Mouse (Mus musculus): ENCODE results near the gene Wdr74. TPM values are rescaled to one million over a fixed set of nuclear protein-coding genes. Genes with fewer than 3 reads are reported as not detected.

Gene Wdr74
- polyA plus RNA-seq, 1 experiment from 2014 or later: 91.0 TPM

GRCm38 (mm10) chr19:8786008-8786781 lies 50.6 kb downstream of the Wdr74 start, which contains the start of gene Taf6l:
Taf6l (minus strand) TSS chr19:8786417.
- Histone ChIP-seq H3K4me2 (peak within 1 kb of the TSS; percentile 71), H3K9ac (replicated peaks) (peak within 1 kb of the TSS; percentile 69), H3K27me3 (replicated peaks) (no peaks in the 10 kb centered on the region), H3K27ac (replicated peaks) (peak within 1 kb of the TSS; percentile 87), H3K9me3 (replicated peaks) (no peaks in the 10 kb centered on the region), H3K4me1 (peaks cover 18% of the 10 kb centered on the region), H3K4me3 (replicated peaks) (peak within 1 kb of the TSS; percentile 74), H3K36me3 (peaks cover 31% of the 10 kb centered on the region)
- ATAC-seq (ENCODE audit: low FRiP score): peak; percentile 99
- WGBS: under 1% methylated on average over 31 of the region's 32 CpGs

- Histone ChIP-seq H3K4me2 (no peak overlapping the region), H3K36me3 (peaks cover 21% of the 10 kb centered on the region), H3K27ac (replicated peaks) (no peak overlapping the region), H3K4me1 (peaks cover 18% of the 10 kb centered on the region), H3K9me3 (replicated peaks) (no peaks in the 10 kb centered on the region), H3K9ac (replicated peaks) (no peak overlapping the region), H3K4me3 (replicated peaks) (no peak overlapping the region), H3K27me3 (replicated peaks) (no peaks in the 10 kb centered on the region)
- ATAC-seq (ENCODE audit: low FRiP score): no peak
- 22% methylated on average over 3 of the region's 3 CpGs for WGBS
Observed at GRCm38 (mm10) chr19:8788521-8788920, 52.9 kb downstream of the Wdr74 start.

- no peak overlapping the region for H3K4me2 ChIP-seq
- peaks cover 26% of the 10 kb centered on the region for H3K36me3 ChIP-seq
- ATAC-seq (ENCODE audit: low FRiP score): no peak
- WGBS: 69% methylated on average over 1 of the region's 1 CpGs
- H3K27me3 ChIP-seq (replicated peaks): no peaks in the 10 kb centered on the region
- no peak overlapping the region for H3K27ac ChIP-seq (replicated peaks)
- H3K4me3 ChIP-seq (replicated peaks): no peak overlapping the region
- H3K9ac ChIP-seq (replicated peaks): no peak overlapping the region
- no peaks in the 10 kb centered on the region for H3K9me3 ChIP-seq (replicated peaks)
- peaks cover 18% of the 10 kb centered on the region for H3K4me1 ChIP-seq
Observed at GRCm38 (mm10) chr19:8789171-8789570, 53.5 kb downstream of the Wdr74 start.

DNA sequence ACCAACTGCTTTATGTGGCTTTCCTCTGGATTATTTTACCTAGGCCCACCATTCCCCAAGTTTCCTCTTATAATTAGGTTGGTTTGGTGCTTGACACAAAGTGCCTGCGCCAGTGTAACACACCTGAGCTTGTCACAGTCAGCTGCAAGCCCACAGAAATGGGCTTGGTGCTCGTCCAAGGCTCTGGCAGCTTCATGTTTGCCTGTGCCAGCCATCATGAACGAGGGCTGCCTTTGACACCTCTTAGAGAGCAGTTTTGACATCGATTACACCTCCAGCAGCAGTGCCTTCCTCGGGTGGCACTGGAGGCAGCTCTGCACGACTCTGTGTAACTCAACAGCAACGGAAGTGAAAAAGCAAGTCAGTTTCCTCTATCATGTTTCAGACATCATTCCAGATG lies 54.5 kb downstream of the Wdr74 start:
- Histone ChIP-seq H3K36me3 (peaks cover 36% of the 10 kb centered on the region), H3K27ac (replicated peaks) (no peak overlapping the region), H3K4me1 (peaks cover 12% of the 10 kb centered on the region), H3K4me3 (replicated peaks) (no peak overlapping the region), H3K27me3 (replicated peaks) (no peaks in the 10 kb centered on the region), H3K9ac (replicated peaks) (no peak overlapping the region), H3K9me3 (replicated peaks) (no peaks in the 10 kb centered on the region), H3K4me2 (no peak overlapping the region)
- WGBS: 81% methylated on average over 7 of the region's 7 CpGs
- no peak for ATAC-seq (ENCODE audit: low FRiP score)

Small RNA genes within 50 kb of the gene (microRNA-seq; reads per million reads assigned to microRNA genes)
- gene Mir6992: not detected

Other genes with a start within 250 kb of the Wdr74 start
- gene Slc22a8, start 144.6 kb upstream of the Wdr74 start, polyA plus RNA-seq (2015; fragmentation: Nextera tagmentation; extraction: Ambion mirVana): 9.1 and 10.7 TPM in 2 replicates
- gene Slc22a6, start 117.8 kb upstream of the Wdr74 start, polyA plus RNA-seq (2015; fragmentation: Nextera tagmentation; extraction: Ambion mirVana): 0.82 and 1.8 TPM in 2 replicates
- 0.35 and 0.70 TPM in 2 replicates for gene Chrm1, start 72.0 kb upstream of the Wdr74 start, polyA plus RNA-seq (2015; fragmentation: Nextera tagmentation; extraction: Ambion mirVana)
- gene Slc3a2, start 12.5 kb upstream of the Wdr74 start, polyA plus RNA-seq (2015; fragmentation: Nextera tagmentation; extraction: Ambion mirVana): 158 and 159 TPM in 2 replicates
- 1.5 and 2.2 TPM in 2 replicates for gene 1700092M07Rik, start 4.9 kb downstream of the Wdr74 start, polyA plus RNA-seq (2015; fragmentation: Nextera tagmentation; extraction: Ambion mirVana)
- 124 and 127 TPM in 2 replicates for gene Stx5a, start 5.6 kb downstream of the Wdr74 start, polyA plus RNA-seq (2015; fragmentation: Nextera tagmentation; extraction: Ambion mirVana)
- 127 and 140 TPM in 2 replicates for gene Nxf1, start 21.2 kb downstream of the Wdr74 start, polyA plus RNA-seq (2015; fragmentation: Nextera tagmentation; extraction: Ambion mirVana)
- 218 and 235 TPM in 2 replicates for gene Tmem223, start 35.2 kb downstream of the Wdr74 start, polyA plus RNA-seq (2015; fragmentation: Nextera tagmentation; extraction: Ambion mirVana)
- 28.2 and 46.3 TPM in 2 replicates for gene Tmem179b, start 38.6 kb downstream of the Wdr74 start, polyA plus RNA-seq (2015; fragmentation: Nextera tagmentation; extraction: Ambion mirVana)
- 28.5 and 29.4 TPM in 2 replicates for gene Taf6l, start 50.6 kb downstream of the Wdr74 start, polyA plus RNA-seq (2015; fragmentation: Nextera tagmentation; extraction: Ambion mirVana)
- 143 and 147 TPM in 2 replicates for gene Polr2g, start 62.8 kb downstream of the Wdr74 start, polyA plus RNA-seq (2015; fragmentation: Nextera tagmentation; extraction: Ambion mirVana)
- gene Zbtb3, start 66.7 kb downstream of the Wdr74 start, polyA plus RNA-seq (2015; fragmentation: Nextera tagmentation; extraction: Ambion mirVana): 6.5 TPM in 2 replicates
- gene Ttc9c, start 83.5 kb downstream of the Wdr74 start, polyA plus RNA-seq (2015; fragmentation: Nextera tagmentation; extraction: Ambion mirVana): 54.2 and 57.3 TPM in 2 replicates
- gene Hnrnpul2, start 84.2 kb downstream of the Wdr74 start, polyA plus RNA-seq (2015; fragmentation: Nextera tagmentation; extraction: Ambion mirVana): 5.1 and 5.9 TPM in 2 replicates
- gene AC129217.1, start 93.9 kb downstream of the Wdr74 start, polyA plus RNA-seq (2015; fragmentation: Nextera tagmentation; extraction: Ambion mirVana): not detected in 2 replicates
- gene Bscl2, start 101.6 kb downstream of the Wdr74 start, polyA plus RNA-seq (2015; fragmentation: Nextera tagmentation; extraction: Ambion mirVana): 107 and 110 TPM in 2 replicates
- gene Gng3, start 103.4 kb downstream of the Wdr74 start, polyA plus RNA-seq (2015; fragmentation: Nextera tagmentation; extraction: Ambion mirVana): 414 and 512 TPM in 2 replicates
- 1.1 and 1.4 TPM in 2 replicates for gene Lrrn4cl, start 114.9 kb downstream of the Wdr74 start, polyA plus RNA-seq (2015; fragmentation: Nextera tagmentation; extraction: Ambion mirVana)
- gene Ubxn1, start 135.7 kb downstream of the Wdr74 start, polyA plus RNA-seq (2015; fragmentation: Nextera tagmentation; extraction: Ambion mirVana): 138 and 156 TPM in 2 replicates
- gene Uqcc3, start 145.1 kb downstream of the Wdr74 start, polyA plus RNA-seq (2015; fragmentation: Nextera tagmentation; extraction: Ambion mirVana): 62.6 and 65.7 TPM in 2 replicates
- 44.5 and 47.3 TPM in 2 replicates for gene Lbhd1, start 147.9 kb downstream of the Wdr74 start, polyA plus RNA-seq (2015; fragmentation: Nextera tagmentation; extraction: Ambion mirVana)
- gene Gm49403, start 148.1 kb downstream of the Wdr74 start, polyA plus RNA-seq (2015; fragmentation: Nextera tagmentation; extraction: Ambion mirVana): not detected in 2 replicates
- gene 1810009A15Rik, start 153.0 kb downstream of the Wdr74 start, polyA plus RNA-seq (2015; fragmentation: Nextera tagmentation; extraction: Ambion mirVana): 40.1 and 48.2 TPM in 2 replicates
- 0.27 and 0.45 TPM in 2 replicates for gene Gm49416, start 153.1 kb downstream of the Wdr74 start, polyA plus RNA-seq (2015; fragmentation: Nextera tagmentation; extraction: Ambion mirVana)
- 31.0 and 35.4 TPM in 2 replicates for gene Ints5, start 157.2 kb downstream of the Wdr74 start, polyA plus RNA-seq (2015; fragmentation: Nextera tagmentation; extraction: Ambion mirVana)
- gene Ganab, start 162.2 kb downstream of the Wdr74 start, polyA plus RNA-seq (2015; fragmentation: Nextera tagmentation; extraction: Ambion mirVana): 75.4 and 82.2 TPM in 2 replicates
- 80.4 and 89.1 TPM in 2 replicates for gene B3gat3, start 184.5 kb downstream of the Wdr74 start, polyA plus RNA-seq (2015; fragmentation: Nextera tagmentation; extraction: Ambion mirVana)
- gene Rom1, start 193.5 kb downstream of the Wdr74 start, polyA plus RNA-seq (2015; fragmentation: Nextera tagmentation; extraction: Ambion mirVana): 3.0 and 3.2 TPM in 2 replicates
- 13.9 and 17.1 TPM in 2 replicates for gene Eml3, start 193.7 kb downstream of the Wdr74 start, polyA plus RNA-seq (2015; fragmentation: Nextera tagmentation; extraction: Ambion mirVana)
- 94.8 and 117 TPM in 2 replicates for gene Mta2, start 206.0 kb downstream of the Wdr74 start, polyA plus RNA-seq (2015; fragmentation: Nextera tagmentation; extraction: Ambion mirVana)
- 25.4 and 26.0 TPM in 2 replicates for gene Tut1, start 218.0 kb downstream of the Wdr74 start, polyA plus RNA-seq (2015; fragmentation: Nextera tagmentation; extraction: Ambion mirVana)
- 291 and 348 TPM in 2 replicates for gene Eef1g, start 231.2 kb downstream of the Wdr74 start, polyA plus RNA-seq (2015; fragmentation: Nextera tagmentation; extraction: Ambion mirVana)